Mouse (Mus musculus) embryo, embryonic 9.5 days (tissue): ENCODE data around the gene Alyref.
"Not testable (repeated sequence)": the region's sequence is repeated elsewhere in the genome, so short reads cannot be mapped to it uniquely, and the experiment has no call there.

Source experiments
- DNase-seq: peaks from one replicate; pipeline ENCODE4 v3.0.0-alpha.2; 2017; ENCODE audit errors: extremely low spot score

Alyref gene

GRCm38 (mm10) chr11:120573585-120574277, 24.4 kb downstream of the Alyref start:
- peak; percentile 32 for DNase-seq

GRCm38 (mm10) chr11:120572752-120573584, 25.2 kb downstream of the Alyref start, which contains the start of gene P4hb:
TSS of gene P4hb (minus strand) at chr11:120573253.
- DNase-seq = peak; percentile 99

GRCm38 (mm10) chr11:120572417-120572751, 25.8 kb downstream of the Alyref start:
- DNase-seq = no peak

- DNase-seq = no peak
These were observed 26.3 kb downstream of the Alyref start for GRCm38 (mm10) chr11:120571754-120572416.

GRCm38 (mm10) chr11:120571122-120571521, 27.0 kb downstream of the Alyref start:
- DNase-seq = no peak

- no peak for DNase-seq
These were observed 29.8 kb downstream of the Alyref start for GRCm38 (mm10) chr11:120568324-120568723.

GRCm38 (mm10) chr11:120565114-120565513, 33.1 kb downstream of the Alyref start:
- DNase-seq = no peak

- DNase-seq = no peak
These were observed 35.2 kb downstream of the Alyref start for GRCm38 (mm10) chr11:120562949-120563348.

- DNase-seq = no peak
These were observed 37.0 kb downstream of the Alyref start for GRCm38 (mm10) chr11:120560952-120561728.

- not testable (repeated sequence) for DNase-seq
These were observed 39.3 kb downstream of the Alyref start for GRCm38 (mm10) chr11:120558843-120559242.

GRCm38 (mm10) chr11:120555260-120555659, 42.9 kb downstream of the Alyref start:
- no peak for DNase-seq

GRCm38 (mm10) chr11:120554834-120555233, 43.3 kb downstream of the Alyref start:
- DNase-seq = no peak

GRCm38 (mm10) chr11:120552736-120553135, 45.4 kb downstream of the Alyref start:
- no peak for DNase-seq

- no peak for DNase-seq
These were observed 47.2 kb downstream of the Alyref start, which contains the start of gene Ppp1r27 for GRCm38 (mm10) chr11:120550810-120551440. TSS of gene Ppp1r27 (minus strand) at chr11:120551132.

GRCm38 (mm10) chr11:120549986-120550809, 48.0 kb downstream of the Alyref start:
- DNase-seq = no peak

- DNase-seq = peak; percentile 90
These were observed 48.8 kb downstream of the Alyref start, which contains the start of gene Mcrip1 for GRCm38 (mm10) chr11:120549168-120549945. TSS of gene Mcrip1 (minus strand) at chr11:120549727.

GRCm38 (mm10) chr11:120548786-120549167, 49.4 kb downstream of the Alyref start:
- DNase-seq = no peak

- no peak for DNase-seq
These were observed 50.0 kb downstream of the Alyref start for GRCm38 (mm10) chr11:120548214-120548613.

GRCm38 (mm10) chr11:120547469-120547868, 50.7 kb downstream of the Alyref start:
- no peak for DNase-seq
